Mouse (Mus musculus): ENCODE measurements around the gene Vrk3.
"Not testable (repeated sequence)": the region's sequence is repeated elsewhere in the genome, so short reads cannot be mapped to it uniquely, and the experiment has no call there.

Gene Vrk3

DNA sequence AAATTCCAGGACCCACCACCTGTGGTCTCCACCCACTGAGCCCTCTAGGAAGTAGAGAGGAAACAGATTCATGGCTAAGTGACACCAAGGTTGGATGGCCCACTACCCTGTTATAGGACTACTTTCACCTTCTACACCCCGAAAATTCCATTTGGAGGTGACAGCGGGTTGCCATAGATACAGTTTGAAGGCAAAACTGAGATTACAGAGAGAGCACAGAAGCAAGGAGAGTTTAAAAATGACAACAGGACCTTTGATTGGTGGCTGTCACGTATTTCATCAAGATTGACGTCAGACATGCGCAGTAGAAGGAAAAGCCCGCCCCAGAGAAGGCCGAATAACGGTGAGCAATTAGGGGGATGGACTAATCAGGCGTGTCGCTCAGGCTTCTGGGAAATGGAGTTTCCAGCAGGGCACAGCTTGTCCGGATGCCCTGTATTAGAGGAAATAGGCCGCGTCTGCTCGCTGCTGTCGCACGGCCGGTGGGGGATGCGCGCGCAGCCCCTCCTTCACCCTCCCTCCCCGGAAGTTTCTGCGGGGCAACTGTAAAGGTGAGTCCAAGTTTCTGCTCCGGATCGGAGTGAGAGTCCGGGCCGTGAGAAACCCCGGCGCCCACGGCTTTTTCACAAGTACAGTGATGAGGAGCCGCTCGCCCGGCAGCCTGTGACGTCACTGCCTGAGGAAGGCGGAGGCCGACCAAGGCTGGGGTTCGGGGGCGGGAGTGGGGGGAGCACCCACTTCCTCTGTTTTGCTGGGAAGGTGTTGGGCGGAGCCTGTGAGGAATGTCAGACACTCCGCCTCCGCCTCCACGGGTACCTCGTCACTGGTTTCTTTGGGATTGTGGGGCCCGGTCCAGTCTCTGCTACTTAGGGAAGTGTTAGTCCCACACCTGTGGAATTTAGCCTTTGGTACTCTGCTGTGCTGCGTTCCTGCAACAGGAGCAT, at the start of gene Vrk3:
Gene Vrk3, plus strand, starts transcription at position 313 of the 944 bp plus-strand sequence.
- DNase-seq (ENCODE audit: low spot score), result peak; percentile 97

DNA sequence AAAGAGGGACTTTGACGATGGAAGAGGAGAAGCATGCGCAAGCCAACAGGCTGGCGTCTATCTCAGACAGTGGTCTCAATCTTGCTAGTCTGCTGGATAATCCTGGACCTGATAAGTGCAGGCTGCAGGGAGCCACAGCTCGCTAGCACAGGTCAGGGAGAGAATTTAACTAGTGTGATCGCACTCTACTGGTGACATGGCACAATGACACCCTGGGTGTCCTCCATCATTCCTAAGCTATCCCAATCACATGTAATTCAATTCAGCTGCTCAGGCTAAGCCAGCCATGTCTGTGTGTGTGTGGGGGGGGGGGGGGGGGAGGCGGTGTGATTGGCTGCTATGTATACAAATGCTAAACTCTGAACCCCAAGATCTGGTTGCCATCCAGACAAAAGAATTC, 46.3 kb upstream of the Vrk3 start:
- peak; percentile 73 for DNase-seq (ENCODE audit: low spot score)

DNA sequence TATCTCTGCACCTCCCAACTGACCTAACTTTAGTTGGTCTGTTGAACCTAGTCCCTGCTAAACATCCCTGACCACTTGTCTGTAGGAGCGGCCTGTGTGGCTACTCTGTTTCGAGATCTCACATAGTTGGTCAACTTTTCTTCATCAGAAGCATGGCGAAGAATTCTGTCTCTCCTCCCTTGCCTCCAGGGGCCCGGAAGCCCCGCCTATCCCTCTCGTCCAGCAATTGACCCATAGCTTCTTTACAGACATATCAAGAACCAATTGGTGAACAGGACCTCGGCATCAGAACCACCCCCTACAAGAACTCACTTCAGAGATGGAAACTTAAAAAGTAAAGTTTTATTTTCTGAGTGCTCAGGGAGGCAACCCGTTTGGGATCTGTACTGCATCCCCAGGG, 45.2 kb upstream of the Vrk3 start:
- DNase-seq (ENCODE audit: low spot score), result no peak

- peak; percentile 46 for DNase-seq (ENCODE audit: low spot score)
Measured at GRCm38 (mm10) chr7:44704363-44704762, 43.9 kb upstream of the Vrk3 start.

DNA sequence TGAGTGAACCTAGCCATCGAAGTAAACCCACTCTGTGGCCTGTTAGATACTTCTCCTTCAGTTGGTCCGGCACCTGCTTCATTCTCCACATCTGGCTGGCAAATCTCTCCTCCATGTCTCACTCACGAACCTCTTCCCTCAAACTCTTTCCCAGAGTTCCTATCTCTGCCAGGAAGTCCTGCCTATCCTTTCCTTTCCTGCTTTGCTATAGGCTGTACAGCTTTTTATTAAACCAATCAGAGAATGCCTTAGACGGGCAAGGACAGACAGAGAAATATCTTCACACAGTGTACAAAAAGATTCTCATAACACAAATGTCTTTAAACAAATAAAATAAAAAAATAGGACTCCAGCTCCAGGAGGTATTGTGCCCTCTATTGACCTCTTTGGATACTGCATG, 43.1 kb upstream of the Vrk3 start:
- no peak for DNase-seq (ENCODE audit: low spot score)

- no peak for DNase-seq (ENCODE audit: low spot score)
Measured at GRCm38 (mm10) chr7:44706322-44706721, 41.9 kb upstream of the Vrk3 start.

DNA sequence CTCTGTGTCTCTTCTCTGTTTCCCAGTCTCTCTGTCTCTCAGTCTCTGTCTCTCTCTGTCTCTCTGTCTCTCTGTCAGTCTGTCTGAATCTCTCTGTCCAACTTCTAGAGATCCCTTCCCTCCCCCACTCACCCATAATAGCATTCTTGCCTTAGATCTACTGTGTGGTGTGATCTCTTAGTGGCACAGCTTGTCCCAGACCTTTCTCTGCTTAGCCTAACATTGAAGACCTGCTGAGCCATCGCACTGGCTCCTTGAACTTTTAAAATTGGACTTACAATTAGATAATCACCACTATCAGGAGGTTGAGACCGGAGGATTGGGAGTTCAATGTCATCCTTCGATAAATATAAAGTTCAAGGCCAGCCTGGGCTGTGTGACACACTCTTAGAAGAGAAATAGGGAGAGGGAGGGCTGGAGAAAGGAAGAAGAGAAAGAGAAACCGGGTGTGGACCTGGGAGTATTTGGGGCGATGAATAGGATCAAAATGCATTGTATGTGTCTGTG, 41.0 kb upstream of the Vrk3 start:
- no peak for DNase-seq (ENCODE audit: low spot score)

DNA sequence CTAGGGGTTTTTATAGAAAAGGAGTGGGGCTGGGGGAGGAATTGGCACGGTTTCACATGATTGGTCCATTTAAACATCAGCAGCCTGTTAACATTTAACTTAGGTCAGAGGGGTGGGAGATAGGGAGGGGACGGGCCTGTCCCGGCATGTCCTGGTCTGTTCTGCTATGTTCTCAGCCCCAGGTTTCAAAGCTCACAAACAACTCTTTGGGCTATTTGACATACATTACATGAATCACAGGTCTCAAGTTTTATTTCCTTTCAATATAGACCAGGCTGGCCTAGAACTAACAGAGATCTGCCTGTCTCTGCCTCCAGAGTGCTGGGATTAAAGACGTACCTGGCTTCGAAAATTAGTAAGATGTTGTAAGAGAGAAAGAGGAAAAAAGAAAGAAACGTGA, 40.1 kb upstream of the Vrk3 start:
- not testable (repeated sequence) for DNase-seq (ENCODE audit: low spot score)

DNA sequence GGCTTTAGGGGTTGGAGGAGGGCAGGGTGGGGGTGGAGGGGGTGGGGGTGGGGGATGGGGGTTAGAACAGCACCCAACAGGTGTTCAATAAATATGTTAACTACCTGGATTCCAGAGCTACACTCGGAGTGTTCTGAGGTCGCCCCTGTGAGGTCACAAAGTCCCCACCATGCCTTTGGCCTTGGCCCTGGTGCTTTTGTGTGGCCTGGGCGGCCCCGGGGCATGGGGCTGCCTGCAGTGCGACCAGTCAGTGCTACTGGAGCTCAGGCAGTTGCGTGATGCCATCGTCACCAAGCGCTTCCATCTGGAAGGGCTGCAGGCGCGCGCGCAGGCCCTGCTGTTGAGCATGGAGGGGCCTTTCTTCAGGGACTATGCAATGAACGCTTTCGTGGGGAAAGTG, 39.6 kb upstream of the Vrk3 start, which contains the start of gene Izumo2:
Gene Izumo2, plus strand, starts transcription at position 169 of the 400 bp plus-strand sequence.
- no peak for DNase-seq (ENCODE audit: low spot score)

GRCm38 (mm10) chr7:44709881-44710280, 38.3 kb upstream of the Vrk3 start:
- DNase-seq (ENCODE audit: low spot score), result no peak

GRCm38 (mm10) chr7:44722058-44722457, 26.2 kb upstream of the Vrk3 start:
- no peak for DNase-seq (ENCODE audit: low spot score)

GRCm38 (mm10) chr7:44724316-44724715, 23.9 kb upstream of the Vrk3 start:
- DNase-seq (ENCODE audit: low spot score), result peak; percentile 56

- no peak for DNase-seq (ENCODE audit: low spot score)
Measured at GRCm38 (mm10) chr7:44726343-44726742, 21.9 kb upstream of the Vrk3 start.

DNA sequence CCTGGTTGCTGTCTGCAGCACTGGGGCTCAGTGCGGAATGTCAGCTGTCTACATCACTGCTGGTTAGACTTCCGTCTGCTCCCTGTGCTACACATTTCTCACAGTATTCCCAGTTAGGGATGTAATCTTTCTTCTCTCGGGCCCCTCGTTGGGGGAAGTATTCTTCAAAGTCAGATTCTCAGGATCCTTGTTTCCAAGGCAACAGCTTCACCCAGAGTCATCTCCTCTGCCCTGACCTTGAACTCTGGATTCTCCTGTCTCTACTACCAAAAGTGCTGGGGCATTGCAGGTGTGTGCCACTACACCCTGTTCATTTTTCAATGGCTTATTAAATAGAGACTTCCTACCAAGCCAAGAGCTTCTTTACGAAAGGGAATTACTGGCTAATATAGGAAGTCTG, 21.1 kb upstream of the Vrk3 start:
- no peak for DNase-seq (ENCODE audit: low spot score)

GRCm38 (mm10) chr7:44728082-44728975, 19.9 kb upstream of the Vrk3 start:
- no peak for DNase-seq (ENCODE audit: low spot score)

DNA sequence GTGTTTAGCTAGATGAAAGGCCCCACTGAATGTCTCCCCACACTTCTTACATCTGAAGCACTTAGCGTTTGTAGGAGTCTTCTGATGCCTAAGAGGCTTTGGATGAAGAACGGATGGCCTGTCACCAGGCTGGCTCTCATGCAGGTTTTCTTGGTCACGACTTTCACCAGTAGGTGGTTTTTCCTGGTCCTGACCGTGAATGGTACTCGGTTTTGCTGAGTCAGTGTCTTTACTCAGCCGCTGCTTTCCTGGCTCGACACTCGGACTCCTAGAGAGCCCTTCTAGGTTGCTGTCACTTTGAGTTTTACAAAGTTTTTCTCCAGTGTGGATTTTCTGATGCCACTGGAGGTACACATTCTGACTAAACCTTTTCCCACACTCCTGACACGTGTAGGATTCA, 14.5 kb upstream of the Vrk3 start:
- no peak for DNase-seq (ENCODE audit: low spot score)

DNA sequence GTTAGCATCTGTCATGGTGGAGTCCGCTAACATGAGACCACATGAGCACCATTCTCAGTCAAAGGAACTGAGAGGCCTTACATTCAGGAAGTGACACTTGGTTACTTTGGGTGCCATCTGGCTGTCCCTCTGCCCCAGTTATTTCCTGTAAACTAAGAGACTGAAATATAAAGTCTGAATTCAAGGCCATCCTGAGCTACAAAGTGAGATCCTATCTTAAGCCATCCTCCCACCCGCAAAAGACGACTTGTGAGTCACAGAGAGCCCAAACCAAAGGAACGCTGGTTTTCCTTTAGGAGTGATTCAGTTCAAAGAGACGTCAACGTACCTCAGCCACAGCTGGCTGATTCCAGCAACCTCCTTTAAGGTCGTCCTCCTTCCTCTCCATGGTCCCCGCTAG, 6.9 kb upstream of the Vrk3 start:
- DNase-seq (ENCODE audit: low spot score), result no peak

GRCm38 (mm10) chr7:44744270-44744669, 3.9 kb upstream of the Vrk3 start:
- peak; percentile 1 for DNase-seq (ENCODE audit: low spot score)

- DNase-seq (ENCODE audit: low spot score), result peak; percentile 84
Measured at GRCm38 (mm10) chr7:44745076-44745475, 3.1 kb upstream of the Vrk3 start.

- DNase-seq (ENCODE audit: low spot score), result no peak
Measured at GRCm38 (mm10) chr7:44747115-44747514, 1.1 kb upstream of the Vrk3 start.

DNA sequence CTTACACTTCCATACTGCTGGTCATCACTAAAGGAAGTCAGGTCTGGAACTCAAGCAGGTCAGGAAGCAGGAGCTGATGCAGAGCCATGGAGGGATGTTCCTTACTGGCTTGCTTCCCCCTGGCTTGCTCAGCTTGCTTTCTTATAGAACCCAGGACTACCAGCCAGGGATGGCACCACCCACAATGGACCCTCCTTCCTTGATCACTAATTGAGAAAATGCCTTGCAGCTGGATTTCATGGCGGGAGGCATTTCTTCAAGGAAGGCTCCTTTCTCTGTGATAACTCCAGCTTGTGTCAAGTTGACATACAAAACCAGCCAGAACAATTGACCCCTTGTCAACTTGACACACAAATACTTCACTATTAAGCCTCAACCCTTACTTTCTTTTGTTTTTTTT, 2.7 kb downstream of the Vrk3 start, which contains the start of gene Zfp473:
Gene Zfp473, minus strand, starts transcription at position 101 of the 400 bp plus-strand sequence.
- DNase-seq (ENCODE audit: low spot score), result not testable (repeated sequence)

DNA sequence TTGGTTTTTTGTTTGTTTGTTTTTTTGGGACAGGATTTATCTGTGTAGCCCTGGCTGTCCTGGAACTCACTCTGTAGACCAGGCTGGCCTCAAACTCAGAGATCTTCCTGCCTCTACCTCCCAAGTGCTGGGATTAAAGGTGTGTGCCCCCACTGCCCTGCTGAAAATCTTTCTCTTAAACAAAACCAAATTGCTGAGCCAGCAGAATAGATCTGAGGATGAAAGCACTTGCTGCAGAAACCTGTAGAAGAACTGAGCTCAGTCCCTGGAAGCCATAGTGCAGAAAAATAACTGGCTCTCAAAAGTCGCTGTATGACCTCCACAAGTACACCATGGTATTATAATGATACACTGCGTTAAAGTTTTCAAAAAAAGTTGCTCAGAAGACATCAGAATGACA, 9.0 kb downstream of the Vrk3 start:
- no peak for DNase-seq (ENCODE audit: low spot score)
